Mouse (Mus musculus): Measurements from ENCODE around the gene Nat8f1.
A peak's percentile ranks its signal among the peaks of the same experiment; 100 is the strongest.
"Not testable (repeated sequence)": the region's sequence is repeated elsewhere in the genome, so short reads cannot be mapped to it uniquely, and the experiment has no call there.

Gene Nat8f1

GRCm38 (mm10) chr6:85906911-85907351 lies 8.6 kb downstream of the Nat8f1 start:
- DNase-seq (ENCODE audit: low read depth, low spot score) = not testable (repeated sequence)

- peak; percentile 75 for DNase-seq (ENCODE audit: low read depth, low spot score)
These were observed 10.8 kb downstream of the Nat8f1 start, which contains the start of gene Nat8f4 for GRCm38 (mm10) chr6:85904642-85905061. TSS of gene Nat8f4 (minus strand) at chr6:85904884.

- no peak for DNase-seq (ENCODE audit: low read depth, low spot score)
These were observed 13.2 kb downstream of the Nat8f1 start for GRCm38 (mm10) chr6:85902303-85902702.

GRCm38 (mm10) chr6:85898596-85899475 lies 16.7 kb downstream of the Nat8f1 start:
- DNase-seq (ENCODE audit: low read depth, low spot score) = not testable (repeated sequence)

- peak; percentile 70 for DNase-seq (ENCODE audit: low read depth, low spot score)
These were observed 20.3 kb downstream of the Nat8f1 start for GRCm38 (mm10) chr6:85895061-85895648.

- peak; percentile 54 for DNase-seq (ENCODE audit: low read depth, low spot score)
These were observed 26.5 kb downstream of the Nat8f1 start for GRCm38 (mm10) chr6:85888961-85889360.

GRCm38 (mm10) chr6:85884311-85884710 lies 31.2 kb downstream of the Nat8f1 start:
- DNase-seq (ENCODE audit: low read depth, low spot score) = no peak

GRCm38 (mm10) chr6:85883246-85883645 lies 32.2 kb downstream of the Nat8f1 start:
- peak; percentile 48 for DNase-seq (ENCODE audit: low read depth, low spot score)

GRCm38 (mm10) chr6:85869006-85869405 lies 46.5 kb downstream of the Nat8f1 start, which contains the start of gene Nat8f2:
TSS of gene Nat8f2 (minus strand) at chr6:85869158.
- not testable (repeated sequence) for DNase-seq (ENCODE audit: low read depth, low spot score)

GRCm38 (mm10) chr6:85867726-85868690 lies 47.5 kb downstream of the Nat8f1 start:
- DNase-seq (ENCODE audit: low read depth, low spot score) = no peak

- DNase-seq (ENCODE audit: low read depth, low spot score) = not testable (repeated sequence)
These were observed 48.5 kb downstream of the Nat8f1 start for GRCm38 (mm10) chr6:85866995-85867394.

- DNase-seq (ENCODE audit: low read depth, low spot score) = not testable (repeated sequence)
These were observed 49.3 kb downstream of the Nat8f1 start for GRCm38 (mm10) chr6:85866166-85866565.

GRCm38 (mm10) chr6:85864900-85865639 lies 50.4 kb downstream of the Nat8f1 start:
- DNase-seq (ENCODE audit: low read depth, low spot score) = not testable (repeated sequence)

- DNase-seq (ENCODE audit: low read depth, low spot score) = no peak
These were observed 51.6 kb downstream of the Nat8f1 start for GRCm38 (mm10) chr6:85863840-85864239.

GRCm38 (mm10) chr6:85863136-85863535 lies 52.4 kb downstream of the Nat8f1 start:
- no peak for DNase-seq (ENCODE audit: low read depth, low spot score)

- no peak for DNase-seq (ENCODE audit: low read depth, low spot score)
These were observed 52.9 kb downstream of the Nat8f1 start for GRCm38 (mm10) chr6:85862565-85862964.

- DNase-seq (ENCODE audit: low read depth, low spot score) = no peak
These were observed 54.2 kb downstream of the Nat8f1 start for GRCm38 (mm10) chr6:85861247-85861646.

All from ES-CJ7 (cell line).